Mouse (Mus musculus): ENCODE data around the gene Cope. TPM values are rescaled to one million over a fixed set of nuclear protein-coding genes. Genes with fewer than 3 reads are reported as not detected.

The Cope gene
- polyA plus RNA-seq, 1 experiment from 2014 or later: 334 TPM

- Histone ChIP-seq H3K4me1 (ENCODE audit: control insufficient read depth, insufficient read depth, low read length) (peaks cover 11% of the 10 kb centered on the region), H3K4me2 (ENCODE audit: low read depth, low read length) (no peak overlapping the region), H3K27me3 (ENCODE audit: control insufficient read depth, insufficient read depth, low read length) (no peaks in the 10 kb centered on the region), H3K9me3 (replicated peaks; ENCODE audit: control insufficient read depth, low read length) (no peaks in the 10 kb centered on the region), H3K36me3 (ENCODE audit: control insufficient read depth, insufficient read depth) (no peaks in the 10 kb centered on the region), H3K4me3 (ENCODE audit: low read length) (no peak overlapping the region), H3K9ac (ENCODE audit: low read length) (no peak overlapping the region), H3K27ac (ENCODE audit: low read length) (no peak overlapping the region)
- no peak for ATAC-seq (replicated peaks; ENCODE audit: extremely low read depth, insufficient read depth, low FRiP score)
Observed at GRCm38 (mm10) chr8:70274350-70274749, 28.0 kb upstream of the Cope start.

DNA sequence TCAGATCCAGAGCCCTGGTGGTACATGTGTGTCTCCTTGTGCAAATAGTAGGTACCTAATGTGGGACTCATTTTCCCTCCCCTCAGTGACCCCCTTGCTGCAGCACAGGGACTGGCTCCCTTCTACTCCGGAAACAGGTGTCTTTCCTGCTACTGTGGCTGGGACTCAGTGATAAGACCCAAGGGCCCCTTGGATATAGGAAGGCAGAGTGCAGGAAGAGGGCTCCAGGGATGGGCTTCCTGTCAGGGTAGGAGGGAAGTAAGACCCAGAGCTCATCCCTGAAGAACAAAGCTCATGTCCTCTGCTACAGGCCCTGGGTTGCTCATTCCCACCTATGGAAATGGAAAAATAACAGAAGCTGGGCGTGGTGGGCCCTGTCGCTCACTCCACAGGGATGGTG lies 25.8 kb upstream of the Cope start:
- Histone ChIP-seq H3K27ac (ENCODE audit: low read length) (peak overlapping the region; percentile 79), H3K9me3 (replicated peaks; ENCODE audit: control insufficient read depth, low read length) (no peaks in the 10 kb centered on the region), H3K27me3 (ENCODE audit: control insufficient read depth, insufficient read depth, low read length) (no peaks in the 10 kb centered on the region), H3K36me3 (ENCODE audit: control insufficient read depth, insufficient read depth) (no peaks in the 10 kb centered on the region), H3K4me1 (ENCODE audit: control insufficient read depth, insufficient read depth, low read length) (peaks cover 20% of the 10 kb centered on the region), H3K9ac (ENCODE audit: low read length) (no peak overlapping the region), H3K4me3 (ENCODE audit: low read length) (no peak overlapping the region), H3K4me2 (ENCODE audit: low read depth, low read length) (no peak overlapping the region)
- ATAC-seq (replicated peaks; ENCODE audit: extremely low read depth, insufficient read depth, low FRiP score): peak; percentile 63
- 63% methylated on average over 3 of the region's 3 CpGs for WGBS

- H3K9ac ChIP-seq (ENCODE audit: low read length): peak overlapping the region; percentile 3; the same call in 1 of the 2 replicates
- H3K9me3 ChIP-seq (replicated peaks; ENCODE audit: control insufficient read depth, low read length): no peaks in the 10 kb centered on the region
- H3K36me3 ChIP-seq (ENCODE audit: control insufficient read depth, insufficient read depth): no peaks in the 10 kb centered on the region
- peaks cover 24% of the 10 kb centered on the region for H3K4me1 ChIP-seq (ENCODE audit: control insufficient read depth, insufficient read depth, low read length)
- no peak overlapping the region for H3K27ac ChIP-seq (ENCODE audit: low read length)
- H3K4me2 ChIP-seq (ENCODE audit: low read depth, low read length): no peak overlapping the region
- ATAC-seq (replicated peaks; ENCODE audit: extremely low read depth, insufficient read depth, low FRiP score): no peak
- 57% methylated on average over 15 of the region's 15 CpGs for WGBS
- H3K27me3 ChIP-seq (ENCODE audit: control insufficient read depth, insufficient read depth, low read length): no peaks in the 10 kb centered on the region
- H3K4me3 ChIP-seq (ENCODE audit: low read length): no peak overlapping the region
Observed at GRCm38 (mm10) chr8:70278175-70278574, 24.1 kb upstream of the Cope start.

DNA sequence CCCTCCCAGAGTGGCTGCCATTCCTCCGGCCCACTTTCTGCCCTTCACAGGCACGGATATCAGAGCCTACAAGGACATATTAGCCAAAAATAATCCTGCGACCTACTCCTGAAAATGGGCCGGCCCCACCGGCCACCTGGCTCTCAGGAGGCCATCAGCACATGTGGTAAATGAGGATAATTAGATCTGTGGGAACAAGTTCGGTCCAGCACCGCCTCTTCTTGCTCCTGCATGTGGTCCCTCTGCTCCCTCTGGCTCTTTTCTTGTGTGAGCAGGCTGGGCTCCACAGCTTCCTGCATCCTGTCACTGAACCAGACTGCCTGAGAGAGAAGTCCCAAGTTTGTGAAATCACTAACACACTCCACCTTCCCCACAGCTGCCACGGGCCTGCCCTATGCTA lies 23.1 kb upstream of the Cope start:
- 30% methylated on average over 8 of the region's 8 CpGs for WGBS
- Histone ChIP-seq H3K9me3 (replicated peaks; ENCODE audit: control insufficient read depth, low read length) (no peaks in the 10 kb centered on the region), H3K9ac (ENCODE audit: low read length) (peak overlapping the region; percentile 60), H3K4me3 (ENCODE audit: low read length) (no peak overlapping the region), H3K4me1 (ENCODE audit: control insufficient read depth, insufficient read depth, low read length) (peaks cover 24% of the 10 kb centered on the region), H3K4me2 (ENCODE audit: low read depth, low read length) (peak overlapping the region; percentile 5; the same call in 1 of the 2 replicates), H3K27me3 (ENCODE audit: control insufficient read depth, insufficient read depth, low read length) (no peaks in the 10 kb centered on the region), H3K27ac (ENCODE audit: low read length) (peak overlapping the region; percentile 69), H3K36me3 (ENCODE audit: control insufficient read depth, insufficient read depth) (no peaks in the 10 kb centered on the region)
- ATAC-seq (replicated peaks; ENCODE audit: extremely low read depth, insufficient read depth, low FRiP score): no peak

GRCm38 (mm10) chr8:70281001-70281400 lies 21.3 kb upstream of the Cope start:
- no peak overlapping the region for H3K9ac ChIP-seq (ENCODE audit: low read length)
- H3K4me1 ChIP-seq (ENCODE audit: control insufficient read depth, insufficient read depth, low read length): peaks cover 24% of the 10 kb centered on the region
- H3K27ac ChIP-seq (ENCODE audit: low read length): peak overlapping the region; percentile 78
- H3K27me3 ChIP-seq (ENCODE audit: control insufficient read depth, insufficient read depth, low read length): no peaks in the 10 kb centered on the region
- peaks cover 10% of the 10 kb centered on the region for H3K36me3 ChIP-seq (ENCODE audit: control insufficient read depth, insufficient read depth)
- H3K9me3 ChIP-seq (replicated peaks; ENCODE audit: control insufficient read depth, low read length): no peaks in the 10 kb centered on the region
- no peak overlapping the region for H3K4me2 ChIP-seq (ENCODE audit: low read depth, low read length)
- WGBS: 33% methylated on average over 3 of the region's 3 CpGs
- H3K4me3 ChIP-seq (ENCODE audit: low read length): no peak overlapping the region
- ATAC-seq (replicated peaks; ENCODE audit: extremely low read depth, insufficient read depth, low FRiP score): no peak

GRCm38 (mm10) chr8:70282603-70283135 lies 19.6 kb upstream of the Cope start, which contains the start of gene Homer3:
Homer3 (plus strand) TSS chr8:70282827.
- WGBS: under 1% methylated on average over 36 of the region's 36 CpGs

GRCm38 (mm10) chr8:70283136-70284077 lies 18.9 kb upstream of the Cope start:
- ATAC-seq (replicated peaks; ENCODE audit: extremely low read depth, insufficient read depth, low FRiP score): peak; percentile 31
- peak overlapping the region; percentile 79 for H3K4me2 ChIP-seq (ENCODE audit: low read depth, low read length)
- WGBS: 2% methylated on average over 55 of the region's 55 CpGs
- no peaks in the 10 kb centered on the region for H3K27me3 ChIP-seq (ENCODE audit: control insufficient read depth, insufficient read depth, low read length)
- peak overlapping the region; percentile 97 for H3K9ac ChIP-seq (ENCODE audit: low read length)
- H3K9me3 ChIP-seq (replicated peaks; ENCODE audit: control insufficient read depth, low read length): 0 out of 2 replicates have a peak, but pooled peaks cover 5% of the 10 kb centered on the region
- peaks cover 22% of the 10 kb centered on the region for H3K4me1 ChIP-seq (ENCODE audit: control insufficient read depth, insufficient read depth, low read length)
- peak overlapping the region; percentile 82 for H3K4me3 ChIP-seq (ENCODE audit: low read length)
- peak overlapping the region; percentile 79 for H3K27ac ChIP-seq (ENCODE audit: low read length)
- H3K36me3 ChIP-seq (ENCODE audit: control insufficient read depth, insufficient read depth): peaks cover 31% of the 10 kb centered on the region

More at GRCm38 (mm10) chr8:70282603-70283135, 19.6 kb upstream of the Cope start, which contains the start of gene Homer3:
- Histone ChIP-seq H3K9ac (ENCODE audit: low read length) (peak within 1 kb of the TSS; percentile 97), H3K36me3 (ENCODE audit: control insufficient read depth, insufficient read depth) (peaks cover 27% of the 10 kb centered on the region), H3K27me3 (ENCODE audit: control insufficient read depth, insufficient read depth, low read length) (no peaks in the 10 kb centered on the region), H3K4me3 (ENCODE audit: low read length) (peak within 1 kb of the TSS; percentile 82), H3K4me2 (ENCODE audit: low read depth, low read length) (peak within 1 kb of the TSS; percentile 79), H3K4me1 (ENCODE audit: control insufficient read depth, insufficient read depth, low read length) (peaks cover 24% of the 10 kb centered on the region), H3K9me3 (replicated peaks; ENCODE audit: control insufficient read depth, low read length) (0 out of 2 replicates have a peak, but pooled peaks cover 5% of the 10 kb centered on the region), H3K27ac (ENCODE audit: low read length) (peak within 1 kb of the TSS; percentile 79)
- ATAC-seq (replicated peaks; ENCODE audit: extremely low read depth, insufficient read depth, low FRiP score): peak; percentile 85

GRCm38 (mm10) chr8:70284421-70284820 lies 17.9 kb upstream of the Cope start:
- peaks cover 13% of the 10 kb centered on the region for H3K4me1 ChIP-seq (ENCODE audit: control insufficient read depth, insufficient read depth, low read length)
- no peak overlapping the region for H3K4me3 ChIP-seq (ENCODE audit: low read length)
- ATAC-seq (replicated peaks; ENCODE audit: extremely low read depth, insufficient read depth, low FRiP score): no peak
- H3K9ac ChIP-seq (ENCODE audit: low read length): no peak overlapping the region
- no peak overlapping the region for H3K4me2 ChIP-seq (ENCODE audit: low read depth, low read length)
- no peak overlapping the region for H3K27ac ChIP-seq (ENCODE audit: low read length)
- H3K9me3 ChIP-seq (replicated peaks; ENCODE audit: control insufficient read depth, low read length): 0 out of 2 replicates have a peak, but pooled peaks cover 5% of the 10 kb centered on the region
- 72% methylated on average over 5 of the region's 5 CpGs for WGBS
- H3K36me3 ChIP-seq (ENCODE audit: control insufficient read depth, insufficient read depth): peaks cover 33% of the 10 kb centered on the region
- no peaks in the 10 kb centered on the region for H3K27me3 ChIP-seq (ENCODE audit: control insufficient read depth, insufficient read depth, low read length)

- no peak for ATAC-seq (replicated peaks; ENCODE audit: extremely low read depth, insufficient read depth, low FRiP score)
- Histone ChIP-seq H3K4me3 (ENCODE audit: low read length) (no peak overlapping the region), H3K9ac (ENCODE audit: low read length) (no peak overlapping the region), H3K36me3 (ENCODE audit: control insufficient read depth, insufficient read depth) (peaks cover 37% of the 10 kb centered on the region), H3K27me3 (ENCODE audit: control insufficient read depth, insufficient read depth, low read length) (no peaks in the 10 kb centered on the region), H3K27ac (ENCODE audit: low read length) (no peak overlapping the region), H3K4me1 (ENCODE audit: control insufficient read depth, insufficient read depth, low read length) (peaks cover 10% of the 10 kb centered on the region), H3K4me2 (ENCODE audit: low read depth, low read length) (no peak overlapping the region), H3K9me3 (replicated peaks; ENCODE audit: control insufficient read depth, low read length) (0 out of 2 replicates have a peak, but pooled peaks cover 5% of the 10 kb centered on the region)
- 93% methylated on average over 15 of the region's 15 CpGs for whole genome bisulfite sequencing
Observed at GRCm38 (mm10) chr8:70285304-70285703, 17.0 kb upstream of the Cope start.

All from heart, embryonic 16.5 days (tissue).